Mouse (Mus musculus) urinary bladder, postnatal 14 days (tissue): Measurements from ENCODE around the gene Gm10639.
"Not testable (repeated sequence)": the region's sequence is repeated elsewhere in the genome, so short reads cannot be mapped to it uniquely, and the experiment has no call there.

Experiments used
- DNase-seq: peaks from one replicate; pipeline ENCODE4 v3.0.0; 2021; ENCODE audit warnings: low spot score

Gene Gm10639

DNA sequence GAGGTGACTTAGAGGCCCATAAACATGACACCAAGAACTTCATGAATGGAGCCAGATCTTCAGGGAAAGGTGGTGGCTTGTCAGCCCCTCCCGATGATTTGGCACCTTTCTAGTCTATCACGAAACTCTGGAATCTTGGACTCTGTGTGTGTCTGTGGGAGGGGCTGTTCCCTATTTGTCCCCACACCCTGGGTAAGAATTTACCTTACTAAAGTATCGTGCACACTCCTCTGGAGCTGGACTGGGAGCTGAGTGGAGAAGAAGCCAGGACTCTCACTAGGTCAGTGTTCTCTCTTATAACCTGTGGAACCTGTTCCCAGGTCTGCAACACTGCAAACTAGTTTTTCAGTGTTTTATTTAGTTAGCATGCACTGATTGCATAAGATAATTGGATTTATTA, at the start of gene Gm10639:
Gm10639 (plus strand) TSS at position 201 of the 400 bp plus-strand sequence.
- DNase-seq: not testable (repeated sequence)

GRCm38 (mm10) chr9:78255683-78256470, 33.8 kb upstream of the Gm10639 start:
- peak; percentile 3 for DNase-seq

- not testable (repeated sequence) for DNase-seq
Observed at GRCm38 (mm10) chr9:78256914-78257313, 32.8 kb upstream of the Gm10639 start, which contains the start of gene Gm3776. Gm3776 (plus strand) TSS chr9:78257129.

GRCm38 (mm10) chr9:78259688-78260087, 30.0 kb upstream of the Gm10639 start:
- peak; percentile 60 for DNase-seq

DNA sequence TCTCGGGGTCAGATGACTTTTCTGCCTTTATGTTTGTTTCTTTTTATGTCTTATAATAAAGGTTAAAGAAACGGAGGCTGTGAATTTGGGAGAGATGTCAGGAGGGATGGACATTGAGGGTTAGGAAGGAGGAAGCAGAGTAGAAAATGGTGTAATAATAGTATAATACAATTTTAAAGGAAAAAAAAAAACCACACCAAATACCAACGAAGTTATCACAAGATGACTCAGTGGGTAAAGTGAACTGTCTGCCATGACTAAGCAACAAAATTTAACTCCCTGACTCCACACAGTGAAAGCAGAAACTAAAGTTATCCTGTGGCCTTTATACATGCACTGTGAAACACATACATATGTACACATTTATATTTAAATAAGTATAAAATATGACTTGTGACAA, 18.8 kb upstream of the Gm10639 start:
- DNase-seq: not testable (repeated sequence)

GRCm38 (mm10) chr9:78282002-78282711, 7.6 kb upstream of the Gm10639 start:
- peak; percentile 51 for DNase-seq

GRCm38 (mm10) chr9:78289063-78289462, 660 bp upstream of the Gm10639 start:
- DNase-seq: not testable (repeated sequence)

- DNase-seq: not testable (repeated sequence)
Observed at GRCm38 (mm10) chr9:78292462-78292861, 2.7 kb downstream of the Gm10639 start.

DNA sequence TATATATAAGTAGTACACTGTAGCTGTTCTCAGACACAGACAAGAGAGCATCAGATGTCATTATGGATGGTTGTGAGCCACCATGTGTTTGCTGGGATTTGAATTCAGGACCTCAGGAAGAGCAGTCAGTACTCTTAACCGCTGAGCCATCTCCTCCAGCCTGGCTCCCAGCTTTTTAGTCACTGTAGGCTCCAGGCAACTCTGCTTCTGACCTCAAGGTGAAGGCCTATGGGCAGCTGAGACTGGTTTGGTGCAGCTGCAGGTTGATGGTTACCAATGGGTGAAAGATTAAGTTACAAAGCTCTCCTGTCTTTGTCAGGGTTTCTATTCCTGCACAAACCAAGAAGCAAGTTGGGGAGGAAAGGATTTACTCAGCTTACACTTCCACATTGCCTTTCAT, 4.0 kb downstream of the Gm10639 start:
- not testable (repeated sequence) for DNase-seq

- not testable (repeated sequence) for DNase-seq
Observed at GRCm38 (mm10) chr9:78294781-78295180, 5.1 kb downstream of the Gm10639 start.

DNA sequence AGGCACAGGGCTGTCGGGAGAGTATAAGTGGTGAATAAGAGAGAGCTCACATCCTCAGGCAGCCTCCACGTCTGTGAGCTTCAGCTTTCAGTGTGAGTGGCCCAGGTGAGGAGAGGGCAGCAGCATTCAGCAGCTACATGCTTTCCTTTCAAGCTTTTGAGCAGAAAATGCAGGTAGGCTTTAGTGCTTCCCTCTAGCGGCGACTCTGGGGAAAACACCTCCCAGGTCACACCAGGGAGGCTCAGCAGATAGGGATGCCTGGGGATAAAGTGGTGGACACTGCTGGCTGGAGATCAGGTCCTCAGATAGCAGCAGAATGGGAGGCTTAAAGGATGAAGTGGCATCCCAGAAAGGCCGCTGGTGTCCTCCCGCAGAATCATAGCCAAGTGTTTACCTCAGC, 6.4 kb downstream of the Gm10639 start:
- peak; percentile 56 for DNase-seq

- DNase-seq: no peak
Observed at GRCm38 (mm10) chr9:78298232-78298631, 8.5 kb downstream of the Gm10639 start.

DNA sequence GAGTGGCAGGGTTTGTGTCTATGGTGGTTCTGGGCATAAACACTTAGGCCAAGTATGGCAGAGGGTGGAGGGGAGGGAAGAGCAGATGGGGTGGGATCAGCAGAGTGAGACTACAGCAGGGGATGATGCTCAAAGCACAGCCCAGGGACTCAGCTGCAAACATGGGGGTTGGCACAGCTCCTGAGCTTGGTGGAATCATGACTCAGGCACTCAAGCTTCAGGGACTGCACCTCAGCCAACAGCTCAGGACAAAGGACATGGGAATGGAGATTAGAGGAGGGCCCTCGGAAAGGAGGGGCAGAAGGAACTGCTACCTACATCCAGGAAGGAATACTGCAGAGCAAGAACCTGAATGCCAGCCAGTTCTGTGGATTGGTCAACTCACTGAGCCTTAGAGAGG, 9.4 kb downstream of the Gm10639 start:
- not testable (repeated sequence) for DNase-seq

DNA sequence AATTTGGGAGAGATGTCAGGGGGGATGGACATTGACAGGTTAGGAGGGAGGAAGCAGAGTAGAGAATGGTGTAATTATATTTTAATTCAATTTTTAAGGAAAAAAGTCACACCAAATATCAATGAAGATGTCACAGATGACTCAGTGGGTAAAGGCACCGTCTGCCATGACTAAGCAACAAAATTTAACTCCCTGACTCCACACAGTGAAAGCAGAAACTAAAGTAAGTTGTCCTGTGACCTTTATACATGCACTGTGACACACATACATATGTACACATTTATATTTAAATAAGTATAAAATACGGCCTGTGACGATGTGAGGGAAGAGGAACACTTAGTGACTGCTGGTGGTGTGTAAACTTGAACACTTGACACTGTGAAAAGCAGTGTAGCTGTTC, 18.4 kb downstream of the Gm10639 start:
- not testable (repeated sequence) for DNase-seq

DNA sequence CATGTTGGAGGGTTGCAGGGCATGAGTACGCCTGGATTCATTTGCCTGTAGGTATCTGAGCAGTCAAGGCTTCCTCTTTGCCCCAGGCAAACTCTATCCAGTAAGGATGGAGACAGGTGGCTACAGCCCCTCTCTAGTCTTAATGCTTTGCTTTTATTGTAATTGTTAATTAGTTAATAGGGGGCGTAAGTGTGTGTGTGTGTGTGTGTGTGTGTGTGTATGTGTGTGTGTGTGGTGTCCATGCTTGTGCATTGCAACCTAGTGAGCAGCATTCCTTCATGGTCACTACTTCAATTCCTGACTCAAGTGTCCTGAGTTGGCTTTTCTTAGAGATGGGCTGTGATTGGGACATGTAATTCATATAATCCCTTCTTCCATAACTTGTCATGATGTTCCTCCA, 25.0 kb downstream of the Gm10639 start, which contains the start of gene Omt2a:
Omt2a (minus strand) TSS at position 101 of the 400 bp plus-strand sequence.
- DNase-seq: no peak

DNA sequence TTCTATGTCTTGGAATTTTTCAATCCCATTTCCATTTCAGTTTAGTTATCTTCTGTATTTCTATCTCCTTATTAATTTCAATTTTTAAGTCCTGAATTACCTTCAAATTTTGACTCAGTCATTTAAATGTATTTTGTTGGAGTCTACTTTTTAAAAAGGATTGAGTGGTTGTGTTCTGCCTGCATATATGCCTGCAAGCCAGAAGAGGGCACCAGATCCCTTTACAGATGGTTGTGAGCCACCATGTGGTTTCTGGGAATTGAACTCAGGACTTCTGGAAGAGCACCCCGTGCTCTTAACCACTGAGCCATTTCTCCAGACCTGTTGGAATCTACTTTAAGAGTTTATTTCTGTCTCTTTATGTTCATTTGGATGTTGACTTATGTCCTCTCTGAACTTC, 29.8 kb downstream of the Gm10639 start:
- no peak for DNase-seq

- not testable (repeated sequence) for DNase-seq
Observed at GRCm38 (mm10) chr9:78327289-78327688, 37.6 kb downstream of the Gm10639 start, which contains the start of gene Omt2b. Omt2b (plus strand) TSS chr9:78327589.

GRCm38 (mm10) chr9:78337050-78337449, 47.3 kb downstream of the Gm10639 start:
- DNase-seq: not testable (repeated sequence)

DNA sequence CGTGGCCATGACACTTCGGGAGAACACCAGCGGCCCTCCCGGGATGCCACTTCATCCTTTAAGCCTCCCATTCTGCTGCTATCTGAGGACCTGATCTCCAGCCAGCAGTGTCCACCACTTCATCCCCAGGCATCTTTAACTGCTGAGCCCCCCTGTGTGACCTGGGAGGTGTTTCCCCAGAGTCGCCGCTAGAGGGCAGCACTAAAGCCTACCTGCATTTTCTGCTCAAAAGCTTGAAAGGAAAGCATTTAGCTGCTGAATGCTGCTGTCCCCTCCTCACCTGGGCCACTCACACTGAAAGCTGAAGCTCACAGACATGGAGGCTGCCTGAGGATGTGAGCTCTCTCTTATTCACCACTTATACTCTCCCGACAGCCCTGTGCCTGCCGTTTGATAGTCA, 50.6 kb downstream of the Gm10639 start:
- DNase-seq: peak; percentile 26

DNA sequence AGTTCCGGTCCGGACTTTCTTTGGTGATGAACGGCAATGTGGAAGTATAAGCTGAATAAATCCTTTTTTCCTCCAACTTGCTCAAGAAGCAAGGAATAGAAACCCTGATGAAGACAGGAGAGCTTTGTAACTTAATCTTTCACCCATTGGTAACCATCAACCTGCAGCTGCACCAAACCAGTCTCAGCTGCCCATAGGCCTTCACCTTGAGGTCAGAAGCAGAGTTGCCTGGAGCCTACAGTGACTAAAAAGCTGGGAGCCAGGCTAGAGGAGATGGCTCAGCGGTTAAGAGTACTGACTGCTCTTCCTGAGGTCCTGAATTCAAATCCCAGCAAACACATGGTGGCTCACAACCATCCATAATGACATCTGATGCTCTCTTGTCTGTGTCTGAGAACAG, 52.8 kb downstream of the Gm10639 start:
- not testable (repeated sequence) for DNase-seq

- DNase-seq: not testable (repeated sequence)
Observed at GRCm38 (mm10) chr9:78343055-78343454, 53.3 kb downstream of the Gm10639 start.

DNA sequence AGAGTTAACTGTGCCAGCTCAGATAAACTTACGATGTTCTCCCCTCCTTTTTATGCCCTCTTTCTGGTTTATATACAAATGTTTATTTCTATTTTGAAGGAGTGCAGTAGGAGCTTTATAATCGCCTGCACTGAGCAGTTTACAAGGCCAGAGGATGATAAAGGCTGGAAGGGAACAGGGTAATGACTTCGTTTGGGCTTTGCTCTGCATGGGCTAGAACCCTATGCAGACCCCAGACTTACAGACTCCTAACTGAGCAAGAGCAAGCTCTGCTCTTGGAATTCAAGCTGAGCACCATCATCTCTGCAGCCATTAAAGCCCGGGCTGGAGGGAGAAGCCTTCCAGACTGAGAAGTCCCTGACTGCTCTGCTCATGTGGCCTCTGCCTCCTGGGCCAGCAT, 55.5 kb downstream of the Gm10639 start:
- not testable (repeated sequence) for DNase-seq

DNA sequence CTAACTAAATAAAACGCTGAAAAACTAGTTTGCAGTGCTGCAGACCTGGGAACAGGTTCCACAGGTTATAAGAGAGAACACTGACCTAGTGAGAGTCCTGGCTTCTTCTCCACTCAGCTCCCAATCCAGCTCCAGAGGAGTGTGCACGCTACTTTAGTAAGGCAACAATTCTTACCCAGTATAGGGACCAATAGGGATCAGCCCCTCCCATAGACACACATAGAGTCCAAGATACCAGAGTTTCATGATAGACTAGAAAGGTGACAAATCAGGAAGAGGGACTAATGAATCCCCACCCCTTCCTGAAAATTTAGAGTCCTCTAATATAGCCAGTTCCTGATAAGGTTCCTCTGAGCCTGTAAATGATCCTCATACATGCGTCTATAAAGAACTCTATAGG, 57.3 kb downstream of the Gm10639 start:
- DNase-seq: peak; percentile 22
